Mouse (Mus musculus) intestine, embryonic 14.5 days (tissue): ENCODE measurements around the gene Abcb8. TPM values are rescaled to one million over a fixed set of nuclear protein-coding genes. Genes with fewer than 3 reads are reported as not detected.

ENCODE experiments used
- ATAC-seq: fragments of 200-750 bp; cut with Nextera tagmentation; replicated peaks from 2 replicates; pipeline ENCODE4 v1.8.0; 2017; ENCODE audit warnings: low read depth, moderate number of reproducible peaks, moderate TSS enrichment, moderate library complexity; ENCODE audit not compliant: low FRiP score, low TSS enrichment
- DNase-seq: peaks from one replicate; pipeline ENCODE4 v3.0.0-alpha.2; 2018; ENCODE audit warnings: low spot score
- H3K27ac ChIP-seq: fragments of 300-500 bp; sonication (generic); 2 replicates; pipeline ENCODE4 v1.5.1; 2014; ENCODE audit warnings: low read depth, mild to moderate bottlenecking, control low read depth
- H3K27me3 ChIP-seq: fragments of 300-500 bp; sonication (generic); replicated peaks from 2 replicates; pipeline ENCODE4 v1.6.1; 2014; ENCODE audit warnings: low read length, control low read depth; ENCODE audit not compliant: control insufficient read depth, insufficient read depth
- H3K36me3 ChIP-seq: fragments of 300-500 bp; sonication (generic); 2 replicates; pipeline ENCODE4 v1.6.1; 2014; ENCODE audit warnings: low read length, control low read depth; ENCODE audit not compliant: control insufficient read depth, insufficient read depth
- H3K4me1 ChIP-seq: fragments of 300-500 bp; sonication (generic); replicated peaks from 2 replicates; pipeline ENCODE4 v1.6.1; 2014; ENCODE audit warnings: low read length, control low read depth, mixed read lengths; ENCODE audit not compliant: control insufficient read depth, insufficient read depth
- H3K4me2 ChIP-seq: fragments of 300-500 bp; sonication (generic); 2 replicates; pipeline ENCODE4 v1.6.1; 2014; ENCODE audit warnings: low read length
- H3K4me3 ChIP-seq: fragments of 300-500 bp; sonication (generic); 2 replicates; pipeline ENCODE4 v1.5.1; 2014; ENCODE audit warnings: low read depth, low read length, control low read depth, mixed read lengths
- H3K9ac ChIP-seq: fragments of 300-500 bp; sonication (generic); 2 replicates; pipeline ENCODE4 v1.6.1; 2014; ENCODE audit warnings: mild to moderate bottlenecking, low read length
- H3K9me3 ChIP-seq: fragments of 300-500 bp; sonication (generic); 2 replicates; pipeline ENCODE4 v1.6.1; 2016; ENCODE audit warnings: low read length, control low read depth; ENCODE audit not compliant: control insufficient read depth
- WGBS: fragments of 180-500 bp; shearing (Covaris S2); extraction: QIAGEN DNeasy Blood & Tissue Kit; methylation state at CpG from one replicate; pipeline ENCODE4 v1.1.7; 2014; 5-methylcytosine and 5-hydroxymethylcytosine counted together
- polyA plus RNA-seq: library from polyadenylated mRNA; unstranded; fragments of >200 nt; fragmentation: Nextera tagmentation; extraction: Ambion mirVana; gene quantifications from 2 replicates; pipeline ENCODE4 v1.2.1, GENCODE M21; 2014

The Abcb8 gene
- polyA plus RNA-seq, 1 experiment from 2014 or later, result 56.4 TPM

DNA sequence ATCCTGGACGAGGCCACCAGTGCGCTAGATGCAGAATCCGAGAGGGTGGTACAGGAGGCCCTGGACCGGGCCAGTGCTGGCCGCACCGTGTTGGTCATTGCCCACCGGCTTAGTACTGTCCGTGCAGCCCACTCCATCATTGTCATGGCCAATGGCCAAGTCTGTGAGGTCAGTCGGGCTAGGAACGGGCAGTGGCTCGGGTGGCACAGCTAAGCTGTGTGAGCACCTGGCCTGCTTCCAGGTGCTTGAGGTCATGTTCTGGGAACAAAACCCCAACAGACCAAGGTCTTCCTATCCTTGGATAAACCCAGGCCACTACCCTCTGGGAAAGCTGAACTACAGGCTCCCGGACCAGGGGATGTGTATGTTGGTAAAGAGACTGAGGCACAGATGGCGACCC is 15.2 kb downstream of the Abcb8 start:
- WGBS, result 92% methylated on average over 13 of the region's 13 CpGs
- Histone ChIP-seq H3K4me1 (no peaks in the 10 kb centered on the region), H3K27me3 (no peaks in the 10 kb centered on the region), H3K36me3 (peaks cover 22% of the 10 kb centered on the region), H3K4me3 (no peak overlapping the region), H3K9ac (no peak overlapping the region), H3K27ac (no peak overlapping the region), H3K4me2 (no peak overlapping the region), H3K9me3 (no peaks in the 10 kb centered on the region)
- DNase-seq (no peak), ATAC-seq (no peak)

DNA sequence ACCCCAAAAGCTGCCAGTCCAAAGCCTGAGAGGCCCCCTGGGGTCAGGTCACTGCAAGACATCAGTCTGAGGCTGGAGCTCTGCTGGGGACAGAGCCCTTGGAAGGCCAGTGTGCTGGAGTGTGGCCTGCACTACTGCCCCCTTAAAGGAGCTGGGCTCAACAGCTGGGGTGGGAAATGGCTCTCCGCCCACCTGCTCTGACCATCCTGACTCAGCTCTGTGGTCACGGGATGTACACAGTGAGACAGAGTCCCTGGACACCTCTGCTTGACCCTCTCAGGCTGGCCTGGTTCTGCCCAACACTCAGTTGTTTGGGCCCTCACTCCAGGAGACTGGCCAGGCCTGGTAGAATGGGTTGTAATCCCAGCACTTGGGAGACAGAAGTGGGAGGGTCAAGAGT is 16.0 kb downstream of the Abcb8 start:
- no peak overlapping the region for H3K4me3 ChIP-seq
- H3K4me2 ChIP-seq, result no peak overlapping the region
- H3K36me3 ChIP-seq, result peaks cover 19% of the 10 kb centered on the region; the same call in 1 of the 2 replicates
- no peak overlapping the region for H3K27ac ChIP-seq
- whole genome bisulfite sequencing, result 82% methylated on average over 2 of the region's 2 CpGs
- no peaks in the 10 kb centered on the region for H3K4me1 ChIP-seq
- DNase-seq, result no peak
- ATAC-seq, result no peak
- H3K9ac ChIP-seq, result no peak overlapping the region
- no peaks in the 10 kb centered on the region for H3K9me3 ChIP-seq
- H3K27me3 ChIP-seq, result no peaks in the 10 kb centered on the region

DNA sequence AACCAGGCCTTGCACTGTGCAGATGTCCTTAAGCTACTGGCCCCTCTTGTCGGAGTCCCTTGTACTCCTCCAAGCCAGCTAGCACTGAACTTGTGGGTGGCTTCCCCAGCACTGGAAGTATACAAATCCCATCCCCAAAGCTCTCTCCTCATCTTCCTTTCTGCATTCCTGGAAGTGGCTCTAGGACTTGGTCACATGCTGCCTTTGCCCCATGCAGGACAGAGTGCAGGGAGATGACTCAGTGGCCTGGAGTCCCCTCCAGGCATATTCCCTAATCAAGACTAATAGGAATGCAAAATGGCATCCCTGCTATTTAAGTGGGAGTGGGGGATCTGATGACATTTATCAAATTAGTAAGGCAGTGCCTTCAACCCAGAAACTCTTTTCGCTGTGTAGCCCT is 18.6 kb downstream of the Abcb8 start:
- Histone ChIP-seq H3K36me3 (peaks cover 9% of the 10 kb centered on the region; the same call in 1 of the 2 replicates), H3K27ac (no peak overlapping the region), H3K9ac (no peak overlapping the region), H3K4me3 (no peak overlapping the region), H3K4me1 (0 out of 2 replicates have a peak, but pooled peaks cover 5% of the 10 kb centered on the region), H3K9me3 (no peaks in the 10 kb centered on the region), H3K4me2 (no peak overlapping the region), H3K27me3 (no peaks in the 10 kb centered on the region)
- WGBS, result 68% methylated on average over 2 of the region's 2 CpGs
- no peak for DNase-seq
- ATAC-seq, result no peak

DNA sequence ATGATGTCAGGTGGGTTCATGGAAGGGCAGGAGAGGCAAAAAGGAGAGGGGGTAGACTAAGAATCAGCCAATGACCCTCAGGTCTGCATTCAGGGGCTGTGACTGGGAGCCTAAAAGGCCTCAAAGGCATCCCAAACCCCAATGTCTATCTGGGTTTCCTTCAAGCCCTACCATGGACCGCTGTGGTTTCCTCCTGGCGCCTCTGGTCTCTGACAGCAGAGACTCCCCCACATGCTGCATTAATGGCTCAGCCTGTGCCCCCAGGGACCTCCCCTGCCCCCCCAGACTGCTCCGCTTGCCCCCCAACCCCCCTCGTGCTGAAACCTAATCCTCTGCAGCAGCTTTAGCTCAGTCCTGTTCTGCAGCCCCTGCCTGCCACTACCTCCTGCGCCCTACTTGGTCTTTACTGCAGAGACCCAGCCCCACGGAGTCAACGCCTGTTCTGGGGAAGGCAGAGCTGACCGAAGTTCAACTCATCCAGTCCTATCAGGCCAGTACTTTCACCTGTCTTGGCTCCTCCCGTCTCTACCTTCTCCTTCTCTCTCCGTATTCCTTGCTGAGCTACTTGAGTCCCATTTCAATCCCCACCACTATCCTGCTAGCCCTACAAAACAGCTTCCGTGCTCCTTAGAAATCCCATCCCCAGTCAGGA is 19.7 kb downstream of the Abcb8 start, which contains the start of gene Asic3:
Gene Asic3, plus strand, starts transcription at position 351 of the 652 bp plus-strand sequence.
- DNase-seq (no peak), ATAC-seq (no peak)
- 35% methylated on average over 11 of the region's 11 CpGs for WGBS
- 0 out of 2 replicates have a peak, but pooled peaks cover 5% of the 10 kb centered on the region for H3K4me1 ChIP-seq
- peaks cover 6% of the 10 kb centered on the region for H3K36me3 ChIP-seq
- no peaks in the 10 kb centered on the region for H3K9me3 ChIP-seq
- H3K9ac ChIP-seq, result no peak within 1 kb of the TSS
- H3K4me3 ChIP-seq, result no peak within 1 kb of the TSS
- H3K27ac ChIP-seq, result no peak within 1 kb of the TSS
- H3K4me2 ChIP-seq, result no peak within 1 kb of the TSS
- H3K27me3 ChIP-seq, result no peaks in the 10 kb centered on the region

DNA sequence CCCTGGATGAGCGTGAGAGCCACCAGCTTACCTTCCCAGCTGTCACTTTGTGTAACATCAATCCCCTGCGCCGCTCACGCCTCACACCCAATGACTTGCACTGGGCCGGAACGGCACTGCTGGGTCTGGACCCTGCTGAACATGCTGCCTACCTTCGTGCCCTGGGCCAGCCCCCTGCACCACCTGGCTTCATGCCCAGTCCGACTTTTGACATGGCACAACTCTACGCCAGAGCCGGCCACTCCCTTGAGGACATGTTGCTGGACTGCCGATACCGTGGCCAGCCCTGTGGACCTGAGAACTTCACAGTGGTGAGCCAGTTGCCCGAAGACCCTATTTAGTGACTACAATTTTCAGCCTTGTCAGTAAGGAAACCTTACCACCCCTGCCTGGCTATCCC is 20.5 kb downstream of the Abcb8 start:
- 83% methylated on average over 13 of the region's 13 CpGs for WGBS
- no peak for DNase-seq
- ATAC-seq, result no peak

DNA sequence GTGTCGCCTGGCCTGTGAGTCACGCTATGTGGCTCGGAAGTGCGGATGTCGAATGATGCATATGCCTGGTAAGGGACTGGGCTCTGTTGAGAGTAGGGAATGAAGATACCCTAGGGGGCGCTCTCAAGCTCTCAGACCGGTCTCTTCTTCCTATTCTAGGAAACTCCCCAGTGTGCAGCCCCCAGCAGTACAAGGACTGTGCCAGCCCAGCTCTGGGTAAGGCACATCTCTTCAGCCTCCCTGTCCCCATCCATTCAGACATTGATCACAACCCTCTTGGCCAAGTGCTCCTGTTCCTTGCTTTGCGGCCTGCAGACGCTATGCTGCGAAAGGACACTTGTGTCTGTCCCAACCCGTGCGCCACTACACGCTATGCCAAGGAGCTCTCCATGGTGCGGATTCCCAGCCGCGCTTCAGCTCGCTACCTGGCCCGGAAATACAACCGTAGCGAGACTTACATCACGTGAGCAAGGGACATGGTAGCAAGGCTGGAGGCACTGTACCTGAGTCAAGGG is 22.8 kb downstream of the Abcb8 start:
- Histone ChIP-seq H3K4me1 (0 out of 2 replicates have a peak, but pooled peaks cover 5% of the 10 kb centered on the region), H3K27ac (no peak overlapping the region), H3K36me3 (peaks cover 27% of the 10 kb centered on the region; the same call in 1 of the 2 replicates), H3K9ac (no peak overlapping the region), H3K27me3 (no peaks in the 10 kb centered on the region), H3K4me3 (no peak overlapping the region), H3K4me2 (peak overlapping the region; percentile 8), H3K9me3 (no peaks in the 10 kb centered on the region)
- WGBS, result 3% methylated on average over 21 of the region's 21 CpGs
- peak; percentile 61 for ATAC-seq
- peak; percentile 82 for DNase-seq

More for the DNA sequence above, 20.5 kb downstream of the Abcb8 start:
- Histone ChIP-seq H3K36me3 (peaks cover 11% of the 10 kb centered on the region), H3K27me3 (no peaks in the 10 kb centered on the region), H3K4me1 (0 out of 2 replicates have a peak, but pooled peaks cover 5% of the 10 kb centered on the region), H3K9me3 (no peaks in the 10 kb centered on the region), H3K4me2 (no peak overlapping the region), H3K4me3 (no peak overlapping the region), H3K9ac (no peak overlapping the region), H3K27ac (no peak overlapping the region)

DNA sequence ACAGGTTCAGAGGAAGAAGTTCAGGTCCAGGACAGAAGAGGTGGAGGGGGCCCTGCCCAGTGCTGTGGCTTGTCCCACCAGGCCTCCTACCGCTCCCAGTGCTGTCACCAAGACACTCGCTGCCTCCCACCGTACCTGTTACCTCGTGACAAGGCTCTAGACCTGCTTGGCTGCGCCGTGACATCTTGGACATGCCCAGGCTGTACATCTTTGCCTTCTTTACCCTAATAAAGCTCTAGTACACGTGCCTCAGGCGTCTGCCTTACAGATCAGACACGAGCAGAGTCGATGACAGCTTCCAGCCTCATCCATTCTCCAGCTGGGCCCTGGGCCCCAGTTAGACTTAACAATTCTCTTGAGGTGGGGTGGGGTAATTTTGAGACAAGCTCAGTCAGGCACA is 24.1 kb downstream of the Abcb8 start:
- H3K4me3 ChIP-seq, result no peak overlapping the region
- H3K9ac ChIP-seq, result no peak overlapping the region
- no peak overlapping the region for H3K4me2 ChIP-seq
- H3K9me3 ChIP-seq, result no peaks in the 10 kb centered on the region
- DNase-seq (no peak), ATAC-seq (no peak)
- H3K27ac ChIP-seq, result no peak overlapping the region
- peaks cover 9% of the 10 kb centered on the region for H3K4me1 ChIP-seq
- no peaks in the 10 kb centered on the region for H3K27me3 ChIP-seq
- WGBS, result 87% methylated on average over 10 of the region's 10 CpGs
- peaks cover 31% of the 10 kb centered on the region; the same call in 1 of the 2 replicates for H3K36me3 ChIP-seq

DNA sequence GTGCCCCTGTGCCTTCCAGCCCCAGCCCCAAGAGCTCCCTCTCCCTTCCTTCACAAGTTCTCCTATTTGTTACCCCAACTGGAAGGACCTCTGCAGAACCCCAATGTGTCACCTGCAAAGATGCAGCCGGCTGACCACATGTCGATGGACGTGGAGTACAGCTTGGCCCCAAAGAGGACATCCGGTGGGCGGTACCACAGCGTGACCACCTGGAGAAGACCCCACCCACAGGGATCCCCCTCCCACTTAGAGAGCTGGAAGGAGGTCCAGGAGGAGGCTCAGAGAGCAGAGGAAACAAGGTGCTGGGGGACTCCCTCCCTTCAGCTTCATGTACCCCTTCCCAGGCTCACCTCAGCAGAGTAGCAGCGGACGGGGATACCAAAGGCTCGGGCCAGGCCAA is 26.9 kb downstream of the Abcb8 start:
- H3K4me2 ChIP-seq, result no peak overlapping the region
- H3K4me3 ChIP-seq, result no peak overlapping the region
- H3K9ac ChIP-seq, result no peak overlapping the region
- peaks cover 31% of the 10 kb centered on the region; the same call in 1 of the 2 replicates for H3K36me3 ChIP-seq
- peaks cover 19% of the 10 kb centered on the region for H3K4me1 ChIP-seq
- DNase-seq, result no peak
- ATAC-seq, result no peak
- H3K27ac ChIP-seq, result no peak overlapping the region
- WGBS, result 88% methylated on average over 9 of the region's 9 CpGs
- no peaks in the 10 kb centered on the region for H3K9me3 ChIP-seq
- no peaks in the 10 kb centered on the region for H3K27me3 ChIP-seq
